ENCODE assay signal across 11 mouse cellular contexts in genomic region chr19:23863959-23864358, GRCm38 (mm10).
A peak's percentile ranks its signal among the peaks of the same experiment; 100 is the strongest.
DNase-seq lines count a peak whose midpoint lies in the region; ATAC-seq and TF ChIP-seq lines count a peak whose summit lies in the region.
"Had no signal": no experiment of that assay in that cellular context is flagged by ENCODE, and none has a peak within 500 bp of the region (broad histone marks: within the 10 kb centered on the region; RNA-seq: fewer than 3 reads in every experiment).

No protein-coding gene starts in this region.

- TF ChIP-seq CTCF in forebrain, postnatal 0 days (IDR thresholded peaks at IDR 0.05; ENCODE audit: low read depth): no peak

- no peaks in the 10 kb centered on the region for H3K9me3 ChIP-seq in forebrain, postnatal 0 days (ENCODE audit: low read length)
- H3K9me3 ChIP-seq in forebrain, embryonic 14.5 days (replicated peaks; ENCODE audit: control insufficient read depth, low read length): no peaks in the 10 kb centered on the region
- H3K9me3 ChIP-seq: liver, embryonic 13.5 days had no signal

- no peak for ATAC-seq in forebrain, postnatal 0 days
- no peak for ATAC-seq in forebrain, embryonic 14.5 days

- H3K4me3 ChIP-seq in forebrain, postnatal 0 days (ENCODE audit: low read depth, low read length): no peak overlapping the region
- no peak overlapping the region for H3K4me3 ChIP-seq in forebrain, embryonic 14.5 days (ENCODE audit: low read depth, low read length)
- H3K4me3 ChIP-seq: liver, embryonic 13.5 days had no signal

- DNase-seq in forebrain, postnatal 0 days: peak; percentile 29
- no peak for DNase-seq in forebrain, embryonic 14.5 days (ENCODE audit: low spot score)
- peak; percentile 66 to 69 for DNase-seq in right cerebral cortex, postnatal 10 days (ENCODE audit: low spot score in 2 of 2)
- no peak for DNase-seq in right cerebral cortex, adult 18-20 months
- DNase-seq in heart, postnatal 4 days: peak; percentile 29
- DNase-seq in lung, postnatal 4 days: peak; percentile 30 to 60
- DNase-seq in natural killer cell, adult 2 months (ENCODE audit: low spot score in 2 of 2): no peak
- no peak for DNase-seq in layer of hippocampus, adult 8-10 months (ENCODE audit: low spot score in 2 of 2)
- DNase-seq: B cell, adult 2 months; cerebellum, adult 11-12 months; liver, embryonic 13.5 days had no signal

- H3K27ac ChIP-seq in forebrain, postnatal 0 days (ENCODE audit: low read depth, low read length): no peak overlapping the region
- no peak overlapping the region for H3K27ac ChIP-seq in forebrain, embryonic 14.5 days (ENCODE audit: low read depth, low read length)
- H3K27ac ChIP-seq: liver, embryonic 13.5 days had no signal

- WGBS in forebrain, postnatal 0 days: 23% methylated on average over 3 of the region's 3 CpGs
- WGBS in forebrain, embryonic 14.5 days: 33% methylated on average over 3 of the region's 3 CpGs

- no peaks in the 10 kb centered on the region for H3K36me3 ChIP-seq in forebrain, postnatal 0 days (ENCODE audit: insufficient read depth)
- H3K36me3 ChIP-seq in forebrain, embryonic 14.5 days (ENCODE audit: control insufficient read depth, insufficient read depth, low read length): no peaks in the 10 kb centered on the region
- H3K36me3 ChIP-seq: liver, embryonic 13.5 days had no signal

- H3K4me1 ChIP-seq in forebrain, postnatal 0 days (ENCODE audit: insufficient read depth): peaks cover 15% of the 10 kb centered on the region
- H3K4me1 ChIP-seq in forebrain, embryonic 14.5 days (ENCODE audit: control insufficient read depth, insufficient read depth, low read length): no peaks in the 10 kb centered on the region; the same call in 1 of the 2 replicates
- H3K4me1 ChIP-seq: liver, embryonic 13.5 days had no signal

- H3K4me2 ChIP-seq in forebrain, postnatal 0 days (ENCODE audit: low read depth): no peak overlapping the region
- no peak overlapping the region for H3K4me2 ChIP-seq in forebrain, embryonic 14.5 days (ENCODE audit: low read length)
- H3K4me2 ChIP-seq: liver, embryonic 13.5 days had no signal

- no peaks in the 10 kb centered on the region for H3K27me3 ChIP-seq in forebrain, postnatal 0 days (ENCODE audit: insufficient read depth, low read length)
- no peaks in the 10 kb centered on the region for H3K27me3 ChIP-seq in forebrain, embryonic 14.5 days (replicated peaks; ENCODE audit: control insufficient read depth, insufficient read depth, low read length)
- H3K27me3 ChIP-seq: liver, embryonic 13.5 days had no signal

- H3K9ac ChIP-seq in forebrain, postnatal 0 days: no peak overlapping the region
- H3K9ac ChIP-seq in forebrain, embryonic 14.5 days (ENCODE audit: low read length): no peak overlapping the region
- H3K9ac ChIP-seq: liver, embryonic 13.5 days had no signal

Comparison
In these comparisons a context has a peak if more than half of its experiments do, and no peak if none do; other contexts are left out.
1. DNase-seq: peak in forebrain, postnatal 0 days (single experiment), right cerebral cortex, postnatal 10 days (2 of 2), heart, postnatal 4 days (single experiment) and lung, postnatal 4 days (2 of 2); none in forebrain, embryonic 14.5 days (single experiment), right cerebral cortex, adult 18-20 months (single experiment), natural killer cell, adult 2 months (0 of 2) and layer of hippocampus, adult 8-10 months (0 of 2).